Mouse (Mus musculus): Measurements from ENCODE around the gene Smc2. TPM values are rescaled to one million over a fixed set of nuclear protein-coding genes. Genes with fewer than 3 reads are reported as not detected.
"Not testable (repeated sequence)": the region's sequence is repeated elsewhere in the genome, so short reads cannot be mapped to it uniquely, and the experiment has no call there.

Smc2 gene
- 46.7 and 52.7 TPM in 2 replicates for polyA plus RNA-seq (2015; fragmentation: Nextera tagmentation; extraction: Ambion mirVana)

- Histone ChIP-seq H3K9ac (peak within 1 kb of the TSS; percentile 48), H3K4me3 (peak within 1 kb of the TSS; percentile 91), H3K36me3 (replicated peaks) (no peaks in the 10 kb centered on the region), H3K27ac (peak within 1 kb of the TSS; percentile 85), H3K9me3 (no peaks in the 10 kb centered on the region), H3K27me3 (replicated peaks) (no peaks in the 10 kb centered on the region), H3K4me1 (peaks cover 9% of the 10 kb centered on the region), H3K4me2 (peak within 1 kb of the TSS; percentile 73)
- under 1% methylated on average over 53 of the region's 53 CpGs for WGBS
- peak; percentile 99 for ATAC-seq (replicated peaks)
These were observed at the start of gene Smc2 for GRCm38 (mm10) chr4:52438886-52439664. Smc2 (plus strand) TSS chr4:52439243.

GRCm38 (mm10) chr4:52411587-52411986, 27.5 kb upstream of the Smc2 start:
- H3K27me3 ChIP-seq (replicated peaks): no peaks in the 10 kb centered on the region
- no peak overlapping the region for H3K4me2 ChIP-seq
- ATAC-seq (replicated peaks): no peak
- H3K27ac ChIP-seq: no peak overlapping the region
- H3K9me3 ChIP-seq: no peaks in the 10 kb centered on the region
- H3K4me3 ChIP-seq: no peak overlapping the region
- 85% methylated on average over 2 of the region's 2 CpGs for WGBS
- H3K36me3 ChIP-seq (replicated peaks): no peaks in the 10 kb centered on the region
- H3K4me1 ChIP-seq: no peaks in the 10 kb centered on the region
- no peak overlapping the region for H3K9ac ChIP-seq

GRCm38 (mm10) chr4:52423653-52424052, 15.4 kb upstream of the Smc2 start:
- no peak for ATAC-seq (replicated peaks)
- H3K27ac ChIP-seq: no peak overlapping the region
- H3K27me3 ChIP-seq (replicated peaks): no peaks in the 10 kb centered on the region
- no peaks in the 10 kb centered on the region for H3K9me3 ChIP-seq
- H3K4me3 ChIP-seq: no peak overlapping the region
- WGBS: 66% methylated on average over 4 of the region's 4 CpGs
- H3K36me3 ChIP-seq (replicated peaks): no peaks in the 10 kb centered on the region
- no peak overlapping the region for H3K4me2 ChIP-seq
- no peaks in the 10 kb centered on the region for H3K4me1 ChIP-seq
- no peak overlapping the region for H3K9ac ChIP-seq

- Histone ChIP-seq H3K36me3 (replicated peaks) (no peaks in the 10 kb centered on the region), H3K27me3 (replicated peaks) (no peaks in the 10 kb centered on the region), H3K9me3 (no peaks in the 10 kb centered on the region), H3K4me3 (no peak overlapping the region), H3K9ac (no peak overlapping the region), H3K4me1 (no peaks in the 10 kb centered on the region), H3K27ac (no peak overlapping the region), H3K4me2 (no peak overlapping the region)
- WGBS: 50% methylated on average over 7 of the region's 7 CpGs
- peak; percentile 67; the same call in 1 of the 2 replicates for ATAC-seq (replicated peaks)
These were observed 9.5 kb upstream of the Smc2 start for GRCm38 (mm10) chr4:52429310-52430198.

- not testable (repeated sequence) for ATAC-seq (replicated peaks); H3K36me3 ChIP-seq (replicated peaks); H3K27ac ChIP-seq; H3K27me3 ChIP-seq (replicated peaks); H3K9ac ChIP-seq; H3K9me3 ChIP-seq; H3K4me1 ChIP-seq; H3K4me2 ChIP-seq; H3K4me3 ChIP-seq
- 94% methylated on average over 2 of the region's 2 CpGs for WGBS
These were observed 3.5 kb upstream of the Smc2 start for GRCm38 (mm10) chr4:52435551-52435950.

GRCm38 (mm10) chr4:52438371-52438885, 615 bp upstream of the Smc2 start:
- no peaks in the 10 kb centered on the region for H3K27me3 ChIP-seq (replicated peaks)
- H3K9me3 ChIP-seq: no peaks in the 10 kb centered on the region
- peak overlapping the region; percentile 91 for H3K4me3 ChIP-seq
- ATAC-seq (replicated peaks): peak; percentile 24; the same call in 1 of the 2 replicates
- H3K36me3 ChIP-seq (replicated peaks): no peaks in the 10 kb centered on the region
- under 1% methylated on average over 20 of the region's 20 CpGs for WGBS
- H3K4me1 ChIP-seq: peaks cover 9% of the 10 kb centered on the region
- H3K9ac ChIP-seq: peak overlapping the region; percentile 48
- peak overlapping the region; percentile 85 for H3K27ac ChIP-seq
- peak overlapping the region; percentile 73 for H3K4me2 ChIP-seq

- WGBS: 94% methylated on average over 1 of the region's 1 CpGs
- Histone ChIP-seq H3K9ac (no peak overlapping the region), H3K4me2 (no peak overlapping the region), H3K4me3 (no peak overlapping the region), H3K4me1 (no peaks in the 10 kb centered on the region), H3K9me3 (no peaks in the 10 kb centered on the region), H3K27ac (no peak overlapping the region), H3K36me3 (replicated peaks) (0 out of 2 replicates have a peak, but pooled peaks cover 5% of the 10 kb centered on the region), H3K27me3 (replicated peaks) (no peaks in the 10 kb centered on the region)
- no peak for ATAC-seq (replicated peaks)
These were observed 20.7 kb downstream of the Smc2 start for GRCm38 (mm10) chr4:52459726-52460125.

GRCm38 (mm10) chr4:52461321-52461720, 22.3 kb downstream of the Smc2 start:
- no peaks in the 10 kb centered on the region for H3K4me1 ChIP-seq
- no peak overlapping the region for H3K4me3 ChIP-seq
- H3K36me3 ChIP-seq (replicated peaks): 0 out of 2 replicates have a peak, but pooled peaks cover 5% of the 10 kb centered on the region
- ATAC-seq (replicated peaks): no peak
- no peak overlapping the region for H3K9ac ChIP-seq
- 94% methylated on average over 5 of the region's 5 CpGs for WGBS
- no peak overlapping the region for H3K4me2 ChIP-seq
- H3K9me3 ChIP-seq: no peaks in the 10 kb centered on the region
- no peaks in the 10 kb centered on the region for H3K27me3 ChIP-seq (replicated peaks)
- no peak overlapping the region for H3K27ac ChIP-seq

GRCm38 (mm10) chr4:52473431-52473830, 34.4 kb downstream of the Smc2 start:
- WGBS: 96% methylated on average over 3 of the region's 3 CpGs
- H3K4me1 ChIP-seq: no peaks in the 10 kb centered on the region
- no peaks in the 10 kb centered on the region for H3K27me3 ChIP-seq (replicated peaks)
- no peak for ATAC-seq (replicated peaks)
- no peak overlapping the region for H3K4me3 ChIP-seq
- no peak overlapping the region for H3K4me2 ChIP-seq
- no peak overlapping the region for H3K9ac ChIP-seq
- no peaks in the 10 kb centered on the region for H3K9me3 ChIP-seq
- no peak overlapping the region for H3K27ac ChIP-seq
- 0 out of 2 replicates have a peak, but pooled peaks cover 1% of the 10 kb centered on the region for H3K36me3 ChIP-seq (replicated peaks)

GRCm38 (mm10) chr4:52487486-52487885, 48.4 kb downstream of the Smc2 start:
- H3K4me3 ChIP-seq: no peak overlapping the region
- no peak overlapping the region for H3K9ac ChIP-seq
- H3K4me1 ChIP-seq: no peaks in the 10 kb centered on the region
- WGBS: 89% methylated on average over 4 of the region's 4 CpGs
- ATAC-seq (replicated peaks): no peak
- no peak overlapping the region for H3K4me2 ChIP-seq
- H3K9me3 ChIP-seq: no peaks in the 10 kb centered on the region
- no peaks in the 10 kb centered on the region for H3K36me3 ChIP-seq (replicated peaks)
- no peak overlapping the region for H3K27ac ChIP-seq
- no peaks in the 10 kb centered on the region for H3K27me3 ChIP-seq (replicated peaks)

- H3K9ac ChIP-seq; H3K4me3 ChIP-seq; H3K4me2 ChIP-seq; H3K36me3 ChIP-seq (replicated peaks); ATAC-seq (replicated peaks); H3K9me3 ChIP-seq; H3K27me3 ChIP-seq (replicated peaks); H3K4me1 ChIP-seq; H3K27ac ChIP-seq: not testable (repeated sequence)
- 99% methylated on average over 10 of the region's 10 CpGs for WGBS
These were observed 58.1 kb downstream of the Smc2 start, which contains the start of gene Vma21-ps for GRCm38 (mm10) chr4:52497144-52497543. Vma21-ps (minus strand) TSS chr4:52497244.

- ATAC-seq (replicated peaks): no peak
- no peaks in the 10 kb centered on the region for H3K27me3 ChIP-seq (replicated peaks)
- no peaks in the 10 kb centered on the region for H3K36me3 ChIP-seq (replicated peaks)
- WGBS: 9% methylated on average over 4 of the region's 4 CpGs
- H3K9me3 ChIP-seq: no peaks in the 10 kb centered on the region
- H3K9ac ChIP-seq: no peak overlapping the region
- H3K4me2 ChIP-seq: no peak overlapping the region
- no peaks in the 10 kb centered on the region for H3K4me1 ChIP-seq
- no peak overlapping the region for H3K27ac ChIP-seq
- no peak overlapping the region for H3K4me3 ChIP-seq
These were observed 78.5 kb downstream of the Smc2 start for GRCm38 (mm10) chr4:52517580-52517979.

Data from midbrain, embryonic 15.5 days (tissue).